Mouse (Mus musculus): ENCODE data around the gene Stxbp6.

GRCm38 (mm10) chr12:44996274-44996673 lies 78.2 kb downstream of the Stxbp6 start:
- TF ChIP-seq SMC3 (IDR thresholded peaks at IDR 0.05; ENCODE audit: low read depth, low read length) (no peak), TCF12 (IDR thresholded peaks at IDR 0.05; ENCODE audit: low read depth, low read length) (no peak)

Measured in CH12.LX (cell line).